Mouse (Mus musculus): Measurements from ENCODE around the gene Gm28048.

Gm28048 gene

GRCm38 (mm10) chr11:22952668-22953067 is 29.2 kb downstream of the Gm28048 start:
- in situ Hi-C loops (cut with MboI), result loop anchor here (10.0 kb wide), 1 partner anchor 278 kb away; no protein-coding TSS in a partner anchor

GRCm38 (mm10) chr11:22950131-22950530 is 31.8 kb downstream of the Gm28048 start:
- in situ Hi-C loops (cut with MboI), result loop anchor here (10.0 kb wide), 1 partner anchor 275 kb away; no protein-coding TSS in a partner anchor

- in situ Hi-C loops (cut with MboI), result no loop called here
These were observed 32.8 kb downstream of the Gm28048 start for GRCm38 (mm10) chr11:22949101-22949500.

- in situ Hi-C loops (cut with MboI), result no loop called here
These were observed 42.9 kb downstream of the Gm28048 start for GRCm38 (mm10) chr11:22938983-22939382.

- in situ Hi-C loops (cut with MboI), result no loop called here
These were observed 44.1 kb downstream of the Gm28048 start for GRCm38 (mm10) chr11:22937716-22938316.

- in situ Hi-C loops (cut with MboI), result no loop called here
These were observed 45.3 kb downstream of the Gm28048 start for GRCm38 (mm10) chr11:22936446-22937125.

GRCm38 (mm10) chr11:22932167-22932566 is 49.7 kb downstream of the Gm28048 start:
- in situ Hi-C loops (cut with MboI), result no loop called here

GRCm38 (mm10) chr11:22931320-22931905 is 50.5 kb downstream of the Gm28048 start:
- in situ Hi-C loops (cut with MboI), result no loop called here

GRCm38 (mm10) chr11:22930129-22930528 is 51.8 kb downstream of the Gm28048 start:
- in situ Hi-C loops (cut with MboI), result no loop called here

GRCm38 (mm10) chr11:22928586-22929169 is 53.2 kb downstream of the Gm28048 start:
- in situ Hi-C loops (cut with MboI), result no loop called here

- in situ Hi-C loops (cut with MboI), result no loop called here
These were observed 58.3 kb downstream of the Gm28048 start for GRCm38 (mm10) chr11:22923606-22924005.

GRCm38 (mm10) chr11:22922546-22922945 is 59.3 kb downstream of the Gm28048 start:
- in situ Hi-C loops (cut with MboI), result no loop called here

- in situ Hi-C loops (cut with MboI), result no loop called here
These were observed 62.6 kb downstream of the Gm28048 start for GRCm38 (mm10) chr11:22919336-22919735.

GRCm38 (mm10) chr11:22917786-22918185 is 64.1 kb downstream of the Gm28048 start:
- in situ Hi-C loops (cut with MboI), result no loop called here

- in situ Hi-C loops (cut with MboI), result no loop called here
These were observed 68.1 kb downstream of the Gm28048 start for GRCm38 (mm10) chr11:22913744-22914143.

- in situ Hi-C loops (cut with MboI), result no loop called here
These were observed 70.1 kb downstream of the Gm28048 start for GRCm38 (mm10) chr11:22911831-22912230.

GRCm38 (mm10) chr11:22906453-22906865 is 75.4 kb downstream of the Gm28048 start:
- in situ Hi-C loops (cut with MboI), result no loop called here

- in situ Hi-C loops (cut with MboI), result no loop called here
These were observed 79.0 kb downstream of the Gm28048 start for GRCm38 (mm10) chr11:22902923-22903322.

- in situ Hi-C loops (cut with MboI), result no loop called here
These were observed 81.8 kb downstream of the Gm28048 start for GRCm38 (mm10) chr11:22900041-22900440.

GRCm38 (mm10) chr11:22897642-22898041 is 84.2 kb downstream of the Gm28048 start:
- in situ Hi-C loops (cut with MboI), result no loop called here

- in situ Hi-C loops (cut with MboI), result no loop called here
These were observed 84.8 kb downstream of the Gm28048 start for GRCm38 (mm10) chr11:22897127-22897526.

- in situ Hi-C loops (cut with MboI), result no loop called here
These were observed 88.8 kb downstream of the Gm28048 start for GRCm38 (mm10) chr11:22893075-22893474.

GRCm38 (mm10) chr11:22892466-22892865 is 89.4 kb downstream of the Gm28048 start:
- in situ Hi-C loops (cut with MboI), result no loop called here

Data from mature B cell (primary cell).